Mouse (Mus musculus): ENCODE measurements around the gene Caprin2.
"Not testable (repeated sequence)": the region's sequence is repeated elsewhere in the genome, so short reads cannot be mapped to it uniquely, and the experiment has no call there.

Caprin2 gene

DNA sequence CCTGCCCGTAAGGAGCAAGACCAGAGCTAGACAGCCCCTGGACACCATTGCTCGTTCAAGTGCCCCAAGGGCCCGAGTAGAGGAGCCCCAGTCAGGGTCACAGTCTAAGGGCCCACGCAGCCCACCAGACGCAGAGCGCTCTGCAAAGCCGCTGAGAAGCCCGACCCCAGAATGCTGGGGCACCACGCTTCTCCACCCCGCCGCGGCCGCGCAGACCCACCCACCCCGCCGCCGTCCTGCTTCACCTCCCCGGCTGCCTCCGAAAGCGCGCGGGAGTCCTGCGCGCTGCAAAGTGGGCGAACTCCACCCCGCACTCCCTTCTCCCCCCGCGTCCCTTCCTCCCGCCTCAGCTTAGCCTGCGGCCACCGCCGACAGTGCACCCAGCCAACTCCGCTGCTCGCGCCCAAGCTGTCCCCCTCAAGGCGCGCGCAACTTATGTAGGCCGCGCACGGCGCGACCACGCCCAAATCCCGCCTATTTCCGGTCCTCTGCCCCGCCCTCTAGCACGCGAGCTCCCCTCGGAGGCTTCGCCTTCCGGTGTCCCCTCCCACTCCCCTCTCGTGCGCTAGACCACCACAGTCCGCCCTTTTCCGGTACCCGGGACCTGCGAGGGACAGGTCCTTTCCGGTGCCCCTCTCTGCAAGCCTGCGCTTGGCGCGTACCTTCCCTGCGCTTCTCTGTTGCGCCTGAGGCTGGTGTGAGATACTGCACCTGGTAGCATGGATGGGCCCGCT lies at the start of gene Caprin2:
Gene Caprin2, minus strand, starts transcription at position 465 of the 734 bp plus-strand sequence.
- peak; percentile 73 to 83 for DNase-seq (ENCODE audit: low spot score in 2 of 2)

DNA sequence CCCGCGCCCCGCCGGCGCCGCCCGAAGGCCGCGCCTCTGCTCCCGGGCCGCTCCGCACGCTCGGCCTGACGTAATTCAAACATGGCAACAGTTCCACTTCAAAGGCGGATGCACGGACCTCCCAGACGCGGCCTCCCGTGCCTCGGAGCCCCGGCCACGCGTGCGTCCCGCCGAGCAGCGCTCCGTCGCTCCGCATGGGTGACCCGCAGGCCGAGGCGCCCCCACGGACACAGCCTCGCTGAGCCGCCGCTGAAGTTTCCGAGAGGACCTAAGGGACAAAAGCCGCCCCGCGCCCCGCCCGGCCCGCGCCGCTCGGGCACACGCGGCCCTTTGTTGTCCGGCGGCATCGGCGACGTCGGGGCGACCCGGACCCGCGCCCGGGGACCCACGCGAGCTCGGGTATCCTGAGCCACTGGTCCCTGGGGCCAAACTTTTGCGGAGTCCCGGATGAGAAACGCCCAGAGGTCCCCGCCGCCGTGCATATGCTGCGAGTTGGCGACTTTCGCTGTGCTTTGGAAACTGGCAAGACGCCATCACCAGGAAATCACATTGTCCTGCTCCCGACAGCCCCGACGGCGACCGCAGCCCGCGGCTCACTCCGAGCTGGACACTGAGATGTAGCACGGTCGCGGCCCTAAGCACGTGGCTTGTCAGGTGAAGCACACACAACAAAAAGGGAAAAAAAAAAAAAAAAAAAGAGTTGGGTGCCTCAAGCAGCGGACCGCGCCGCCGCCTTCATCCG lies 48.9 kb upstream of the Caprin2 start:
- DNase-seq (ENCODE audit: low spot score in 2 of 2), result peak; percentile 4 to 9

DNA sequence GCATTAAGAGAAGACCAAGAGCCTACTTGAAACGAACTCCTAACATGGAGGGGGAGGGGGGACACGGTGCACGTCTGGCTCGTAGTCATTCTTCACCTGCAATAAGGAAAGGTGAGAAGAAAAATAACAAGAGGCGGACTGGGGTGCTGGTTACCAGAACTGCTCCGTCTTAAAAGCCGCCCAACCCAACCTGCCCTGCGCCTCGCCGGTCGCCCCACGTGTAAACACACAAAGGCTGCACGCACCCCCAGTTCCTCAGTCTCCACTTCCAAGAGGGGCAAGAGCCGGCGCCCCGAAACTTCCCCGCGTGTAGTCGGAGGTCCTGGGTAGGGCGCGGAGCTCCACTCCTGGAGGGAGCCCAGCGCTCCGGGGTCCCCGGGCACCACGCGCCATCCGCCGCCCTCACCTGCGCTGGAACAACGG lies 48.3 kb upstream of the Caprin2 start:
- DNase-seq (ENCODE audit: low spot score in 2 of 2), result no peak

DNA sequence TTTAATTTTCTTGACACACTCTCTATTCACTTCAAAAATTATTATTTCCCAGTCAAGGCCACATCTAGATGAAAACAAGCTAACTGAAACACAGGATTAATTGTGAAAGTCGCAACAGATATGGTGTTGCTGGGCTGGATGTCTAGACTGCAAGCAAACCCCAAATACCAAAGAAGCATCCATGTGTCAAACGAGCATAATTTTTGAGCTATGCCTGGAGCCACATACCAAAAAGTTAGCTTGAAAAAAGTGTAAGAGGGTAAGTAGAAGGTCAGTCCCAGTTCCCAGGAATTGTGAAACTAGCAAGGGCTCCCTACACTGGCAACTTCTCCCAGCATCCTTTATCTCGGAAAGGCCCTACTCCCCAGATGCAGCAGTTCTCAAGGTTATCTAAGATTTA lies 47.7 kb upstream of the Caprin2 start:
- DNase-seq (ENCODE audit: low spot score in 2 of 2), result no peak

DNA sequence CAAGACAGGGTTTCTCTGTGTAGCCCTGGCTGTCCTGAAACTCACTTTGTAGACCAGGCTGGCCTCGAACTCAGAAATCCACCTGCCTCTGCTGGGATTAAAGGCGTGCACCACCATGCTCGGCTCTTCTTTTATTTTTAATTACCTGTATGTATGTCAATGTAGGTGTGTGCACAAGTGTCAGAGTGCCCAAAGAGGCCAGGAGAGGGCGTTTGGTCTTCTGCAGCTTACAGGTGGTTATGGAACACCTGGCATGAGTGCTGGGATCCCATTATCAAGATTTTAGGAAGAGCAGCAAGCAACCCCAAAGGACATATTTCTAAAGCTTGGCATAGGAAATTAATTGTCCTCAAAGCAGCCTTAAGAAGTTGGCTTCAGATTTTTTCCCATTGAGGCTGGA lies 46.4 kb upstream of the Caprin2 start:
- no peak for DNase-seq (ENCODE audit: low spot score in 2 of 2)

DNA sequence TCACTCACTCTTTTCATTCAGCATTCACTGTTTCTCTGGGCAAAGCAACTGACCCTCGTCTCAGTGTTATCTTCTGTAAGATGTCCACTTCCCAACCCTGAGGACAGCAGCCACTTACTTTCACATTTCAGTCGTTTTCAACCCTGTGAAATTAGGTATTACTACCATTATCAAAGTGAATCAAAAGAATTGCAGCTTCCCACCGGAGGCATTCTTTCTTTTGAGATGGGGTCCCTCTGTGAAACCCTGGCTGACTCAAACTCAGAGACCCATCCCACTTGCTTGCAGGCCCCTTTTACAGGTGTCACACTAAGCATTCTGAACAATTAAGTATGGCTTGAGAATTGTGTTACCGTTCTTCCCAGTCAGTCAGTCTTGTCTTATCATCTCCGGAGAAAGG lies 45.8 kb upstream of the Caprin2 start:
- DNase-seq (ENCODE audit: low spot score in 2 of 2), result no peak

DNA sequence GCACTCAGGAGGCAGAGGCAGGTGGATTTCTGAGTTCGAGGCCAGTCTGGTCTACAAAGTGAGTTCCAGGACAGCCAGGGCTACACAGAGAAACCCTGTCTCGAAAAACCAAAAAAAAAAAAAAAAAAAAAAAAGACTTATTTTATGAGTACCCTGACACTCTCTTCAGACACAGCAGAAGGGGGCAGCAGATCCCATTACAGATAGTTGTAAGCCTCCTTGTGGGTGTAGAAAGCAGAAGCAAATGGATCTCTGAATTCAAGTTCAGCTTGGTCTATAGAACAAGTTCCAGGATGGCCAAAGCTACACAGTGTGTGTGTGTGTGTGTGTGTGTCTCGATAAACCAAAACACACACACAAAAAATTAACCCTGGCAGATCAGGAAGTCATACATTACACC lies 44.3 kb upstream of the Caprin2 start:
- DNase-seq (ENCODE audit: low spot score in 2 of 2), result not testable (repeated sequence)

DNA sequence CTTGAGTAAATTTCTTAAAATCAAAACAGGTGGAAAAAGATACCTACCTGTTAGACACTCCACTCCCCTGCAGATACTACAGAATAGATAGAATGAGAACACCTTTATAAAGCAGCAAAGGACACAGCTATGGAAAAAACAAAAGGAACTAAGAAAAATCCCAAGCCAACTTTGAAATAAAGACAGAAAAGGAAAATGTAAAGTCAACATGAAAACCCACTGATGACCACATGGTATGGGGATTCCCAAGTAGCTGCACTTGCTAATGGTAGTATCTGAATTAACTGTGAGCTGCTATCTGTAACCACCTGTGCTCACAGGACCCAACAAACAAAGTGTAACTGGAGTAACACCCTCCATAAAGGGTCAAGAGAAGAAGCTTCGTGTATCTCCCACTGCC lies 41.7 kb upstream of the Caprin2 start:
- DNase-seq (ENCODE audit: low spot score in 2 of 2), result no peak

DNA sequence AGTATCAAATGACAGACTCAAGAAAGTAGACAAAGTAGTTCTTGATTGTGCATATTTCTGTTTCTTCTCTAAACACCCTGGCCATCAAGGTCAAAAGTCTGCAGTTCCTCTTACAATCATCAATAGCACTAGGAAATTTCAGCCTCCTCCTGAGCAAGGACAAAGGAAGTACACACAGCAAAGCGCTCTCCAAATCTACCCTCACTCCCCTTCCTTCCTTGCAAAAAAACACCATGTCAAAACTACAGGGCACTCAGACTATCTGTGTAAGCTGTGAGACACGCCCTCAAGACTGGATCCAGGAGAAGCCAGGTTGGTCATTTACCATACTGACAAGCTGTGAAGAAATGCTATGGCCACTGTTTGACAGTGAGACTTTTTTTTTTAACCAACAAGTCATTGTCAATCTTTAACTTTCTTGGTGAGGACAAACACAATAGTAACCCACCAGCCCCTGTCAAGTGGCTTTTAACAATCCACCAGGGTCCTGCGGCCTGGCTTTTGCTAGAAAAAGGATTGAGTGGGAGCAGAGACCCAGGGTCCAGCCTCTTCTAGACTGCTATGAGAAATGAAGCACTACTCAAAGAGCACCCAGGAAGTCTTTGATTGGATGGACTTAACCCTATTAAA lies 39.0 kb upstream of the Caprin2 start:
- no peak for DNase-seq (ENCODE audit: low spot score in 2 of 2)

DNA sequence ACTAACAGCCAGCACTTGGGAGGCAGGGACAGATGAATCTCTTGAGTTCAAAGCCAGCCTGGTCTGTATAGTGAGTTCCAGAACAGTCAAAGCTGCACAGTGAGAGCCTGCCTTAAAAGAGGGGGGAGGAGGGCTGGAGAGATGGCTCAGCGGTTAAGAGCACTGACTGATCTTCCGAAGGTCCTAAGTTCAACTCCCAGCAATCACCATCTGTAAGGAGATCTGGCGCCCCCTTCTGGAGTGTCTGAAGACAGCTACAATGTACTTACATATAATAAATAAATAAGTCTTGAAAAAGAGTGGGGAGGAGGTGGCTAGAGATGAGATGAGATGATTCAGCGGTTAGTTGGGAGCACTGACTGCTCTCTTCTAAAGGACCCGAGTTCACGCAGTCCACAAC lies 35.2 kb upstream of the Caprin2 start:
- DNase-seq (ENCODE audit: low spot score in 2 of 2), result no peak

DNA sequence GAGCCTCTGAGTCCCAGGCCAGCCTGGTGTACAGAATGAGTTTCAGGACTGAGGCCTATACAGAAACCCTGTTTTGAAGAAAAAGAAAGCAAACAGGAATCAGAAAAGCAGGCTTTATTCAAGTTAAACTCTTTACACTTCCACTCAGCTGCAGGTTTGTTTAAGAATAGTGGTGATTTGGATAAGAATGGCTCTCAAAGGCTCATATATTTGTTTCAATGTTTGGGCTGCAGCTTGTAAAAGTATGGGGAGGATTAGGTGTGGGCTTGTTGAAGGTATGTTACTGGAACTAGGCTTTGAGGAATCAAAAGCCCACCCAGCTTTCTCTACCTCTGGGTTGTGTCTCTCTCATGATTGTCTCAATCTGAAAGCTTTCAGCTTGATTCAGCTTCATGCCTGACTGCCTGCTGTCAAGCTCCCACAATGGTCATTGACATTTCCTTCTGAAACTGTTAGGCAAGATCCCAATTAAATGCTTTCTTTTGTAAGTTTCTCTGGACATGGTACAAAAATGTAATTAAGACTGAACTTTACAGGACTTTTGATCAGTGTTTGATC lies 22.9 kb upstream of the Caprin2 start:
- no peak for DNase-seq (ENCODE audit: low spot score in 2 of 2)

DNA sequence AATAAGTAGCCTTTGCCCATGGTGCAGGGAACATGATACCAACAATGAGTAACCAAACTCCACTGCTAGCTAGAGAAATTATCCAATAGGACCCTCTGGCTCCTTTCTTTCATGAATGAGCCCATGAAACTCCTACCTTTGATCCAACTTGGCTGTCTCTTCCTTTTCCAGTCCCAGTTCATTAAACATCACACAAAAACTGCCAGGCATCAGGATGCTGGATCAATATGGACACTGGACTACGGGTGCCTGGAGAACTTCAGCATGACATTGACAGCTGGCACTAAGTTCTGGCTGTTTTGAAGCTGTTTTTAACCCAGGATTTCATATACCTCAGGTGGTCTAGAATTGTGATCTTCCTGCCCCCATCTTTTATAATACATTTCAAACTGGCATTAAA lies 21.6 kb upstream of the Caprin2 start:
- no peak for DNase-seq (ENCODE audit: low spot score in 2 of 2)

DNA sequence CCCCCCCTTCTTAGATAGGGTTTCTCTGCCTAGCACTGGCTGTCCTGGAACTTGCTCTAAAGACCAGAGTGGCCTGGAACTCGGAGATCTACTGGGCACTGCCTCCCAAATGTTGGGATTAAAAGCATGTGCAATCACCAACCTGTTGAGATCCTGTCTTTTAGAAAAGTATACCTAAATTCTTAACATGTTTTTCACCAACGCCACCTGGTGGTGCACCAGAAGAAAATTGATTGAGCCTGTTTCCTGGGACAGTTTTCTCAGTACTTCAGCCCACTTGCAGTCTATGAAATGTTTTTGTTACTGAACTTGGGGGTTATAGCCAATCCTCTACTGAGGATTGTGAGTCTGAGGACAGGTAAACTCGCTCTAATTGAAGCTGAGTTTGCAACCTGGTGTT lies 20.8 kb upstream of the Caprin2 start:
- DNase-seq (ENCODE audit: low spot score in 2 of 2), result no peak

DNA sequence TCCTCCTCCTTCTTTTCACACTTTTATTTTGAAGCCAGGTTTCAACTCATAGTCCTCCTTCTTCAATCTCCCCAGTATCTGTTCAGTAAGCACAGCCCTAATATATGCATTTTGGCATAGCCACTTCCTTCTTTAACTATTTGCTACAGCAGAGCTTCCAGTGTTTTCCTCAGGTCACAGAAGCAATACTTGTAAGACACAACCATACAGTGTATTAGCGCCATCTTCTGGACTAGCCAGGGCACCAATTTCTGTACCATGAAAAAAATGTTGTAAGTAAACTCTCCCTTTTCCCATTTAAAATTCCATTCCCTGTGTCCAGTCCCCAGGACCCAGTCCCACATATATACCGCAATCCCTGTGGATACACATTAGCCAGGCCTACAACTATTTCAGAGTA lies 17.9 kb upstream of the Caprin2 start:
- peak; percentile 8 to 14 for DNase-seq (ENCODE audit: low spot score in 2 of 2)

DNA sequence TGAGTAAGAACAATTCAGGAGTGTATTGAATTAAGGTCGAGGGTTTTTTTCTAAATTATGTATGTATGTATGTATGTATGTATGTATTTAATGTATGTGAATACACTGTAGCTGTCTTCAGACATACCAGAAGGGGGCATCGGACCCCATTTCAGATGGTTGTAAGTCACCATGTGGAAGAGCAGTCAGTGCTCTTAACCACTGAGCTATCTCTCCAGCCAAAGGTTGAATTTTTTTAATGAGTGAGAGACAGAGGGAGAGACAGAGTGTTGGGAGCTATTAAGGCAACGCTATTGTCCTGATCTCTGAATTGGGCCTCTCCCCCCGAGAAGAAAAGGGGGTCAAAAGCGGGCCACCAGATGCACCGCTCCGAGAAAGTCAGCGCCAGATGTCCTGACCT lies 15.9 kb upstream of the Caprin2 start:
- not testable (repeated sequence) for DNase-seq (ENCODE audit: low spot score in 2 of 2)

DNA sequence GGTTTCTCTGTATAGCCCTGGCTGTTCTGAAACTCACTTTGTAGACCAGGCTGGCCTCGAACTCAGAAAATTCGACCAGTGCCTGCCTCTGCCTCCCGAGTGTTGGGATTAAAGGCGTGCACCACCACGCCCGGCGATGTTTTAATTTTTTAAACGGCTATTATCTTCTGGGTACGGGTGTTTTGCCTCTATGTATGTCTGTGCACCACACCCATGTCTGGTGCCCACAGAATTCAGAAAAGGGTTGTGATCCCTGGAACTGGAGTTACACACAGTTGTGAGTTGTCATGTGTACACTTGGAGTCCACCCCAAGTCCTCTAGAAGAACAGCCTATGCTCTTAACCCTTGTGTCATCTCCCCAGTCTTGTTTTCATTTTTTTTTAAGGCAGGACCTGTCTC lies 10.9 kb upstream of the Caprin2 start:
- no peak for DNase-seq (ENCODE audit: low spot score in 2 of 2)

DNA sequence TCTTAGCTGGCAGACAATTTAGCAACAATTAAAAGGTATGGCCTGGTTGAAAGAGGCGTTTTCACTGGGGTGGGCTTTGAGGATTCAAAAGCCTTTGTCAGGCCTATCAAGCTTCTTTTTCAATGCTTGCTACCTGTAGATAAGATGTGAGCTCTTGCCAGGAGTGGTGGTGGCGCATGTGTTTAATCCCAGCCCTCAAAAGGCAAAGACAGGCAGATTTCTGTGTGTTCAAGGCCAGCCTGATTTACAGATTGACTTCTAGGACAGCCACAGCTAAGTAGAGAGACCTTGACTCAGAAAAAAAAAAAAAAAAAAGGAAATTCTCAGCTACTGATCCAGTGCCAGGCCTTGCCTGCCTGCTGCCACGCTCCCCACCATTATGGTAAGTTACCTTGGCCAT lies 6.7 kb upstream of the Caprin2 start:
- DNase-seq (ENCODE audit: low spot score in 2 of 2), result no peak

DNA sequence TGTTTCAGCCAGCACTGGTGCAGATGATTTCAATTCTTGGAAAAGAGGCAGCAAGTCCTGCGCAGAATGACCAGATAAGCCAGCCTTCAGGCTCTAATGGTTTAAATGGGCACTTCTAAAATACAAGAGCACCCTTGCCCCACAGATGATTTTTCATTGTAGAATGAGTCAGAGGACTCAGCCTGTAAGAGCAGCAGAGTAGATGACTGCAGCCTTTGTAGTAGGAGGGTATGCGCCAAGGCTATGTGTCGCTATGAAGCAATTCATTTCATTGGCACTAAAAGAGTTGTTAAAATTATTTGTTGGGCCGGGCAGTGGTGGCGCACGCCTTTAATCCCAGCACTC lies 442 bp upstream of the Caprin2 start:
- DNase-seq (ENCODE audit: low spot score in 2 of 2), result no peak

DNA sequence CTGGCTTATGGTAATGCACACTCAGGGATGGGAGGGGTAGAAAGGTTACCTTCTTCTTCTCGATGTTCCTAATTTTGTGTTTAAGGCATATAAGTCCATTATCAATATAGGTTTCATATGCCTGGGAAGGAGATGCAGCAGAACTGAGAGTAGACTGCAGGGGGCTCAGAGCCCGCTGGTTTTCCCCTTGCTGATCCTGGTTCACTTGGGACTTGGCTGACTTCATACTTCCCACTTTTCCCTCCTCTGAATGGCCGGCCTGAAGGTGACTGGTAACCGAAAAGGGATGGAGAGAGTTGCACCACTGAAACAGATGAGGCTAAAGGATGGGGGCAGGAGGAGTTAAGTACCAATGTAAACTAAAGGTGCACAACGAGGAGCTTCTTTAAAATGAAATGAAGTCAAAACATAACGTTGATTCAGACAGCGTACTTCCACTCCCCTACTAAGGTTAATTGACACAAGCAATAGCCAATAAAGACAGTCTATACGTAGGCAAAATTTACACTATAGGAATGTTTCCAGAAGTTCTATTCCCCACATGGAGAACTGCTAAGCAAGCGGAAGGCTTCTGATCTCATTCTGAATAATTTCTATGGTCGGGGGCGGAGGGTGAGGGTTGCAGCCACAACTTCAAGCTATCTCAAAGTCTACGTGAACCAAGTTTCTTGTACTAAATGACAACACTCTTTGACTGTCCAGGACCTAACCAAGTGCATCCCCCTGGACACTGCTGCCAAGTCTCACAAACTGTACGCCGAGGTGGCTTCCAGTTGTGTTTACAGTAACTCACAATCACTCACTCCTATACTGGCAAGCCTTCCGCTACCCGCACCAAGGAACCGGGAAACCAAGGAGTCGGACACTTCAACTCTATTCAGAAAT lies 907 bp downstream of the Caprin2 start:
- DNase-seq (ENCODE audit: low spot score in 2 of 2), result no peak

DNA sequence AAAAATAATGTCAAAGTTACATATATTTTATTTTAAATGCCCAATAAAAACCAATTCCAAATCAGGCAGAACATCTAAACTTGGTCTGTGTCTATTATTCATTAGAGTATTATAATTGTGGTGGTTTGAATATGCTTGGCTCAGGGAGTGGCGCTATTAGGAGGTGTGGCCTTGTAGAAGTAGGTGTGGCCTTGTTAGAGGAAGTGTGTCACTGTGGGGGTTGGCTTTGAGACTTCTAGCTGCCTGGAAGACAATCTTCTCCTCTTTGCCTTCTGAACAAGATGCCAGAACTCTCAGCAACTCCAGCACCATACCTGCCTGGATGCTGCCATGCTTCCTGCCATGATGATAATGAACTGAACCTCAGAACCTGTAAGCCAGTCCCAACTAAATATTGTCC lies 22.1 kb downstream of the Caprin2 start:
- DNase-seq (ENCODE audit: low spot score in 2 of 2), result no peak

DNA sequence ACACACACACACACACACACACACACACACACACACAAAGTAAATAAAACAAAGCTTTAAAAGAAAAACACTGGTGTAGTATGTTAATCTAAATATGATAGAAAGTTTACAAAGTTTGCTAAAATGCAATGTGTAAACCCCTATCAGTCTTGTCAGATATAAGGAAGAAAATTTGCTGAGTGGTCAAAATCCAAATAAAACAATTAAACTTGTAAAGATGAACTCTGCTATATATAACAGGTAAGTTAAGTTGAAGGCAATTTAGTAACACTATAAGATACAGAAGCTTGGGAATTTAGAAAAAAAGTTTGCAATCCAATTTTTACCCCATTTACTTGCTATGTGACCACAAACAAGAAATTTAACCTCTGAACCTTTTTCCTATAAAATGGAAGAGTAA lies 50.4 kb downstream of the Caprin2 start:
- DNase-seq (ENCODE audit: low spot score in 2 of 2), result no peak

DNA sequence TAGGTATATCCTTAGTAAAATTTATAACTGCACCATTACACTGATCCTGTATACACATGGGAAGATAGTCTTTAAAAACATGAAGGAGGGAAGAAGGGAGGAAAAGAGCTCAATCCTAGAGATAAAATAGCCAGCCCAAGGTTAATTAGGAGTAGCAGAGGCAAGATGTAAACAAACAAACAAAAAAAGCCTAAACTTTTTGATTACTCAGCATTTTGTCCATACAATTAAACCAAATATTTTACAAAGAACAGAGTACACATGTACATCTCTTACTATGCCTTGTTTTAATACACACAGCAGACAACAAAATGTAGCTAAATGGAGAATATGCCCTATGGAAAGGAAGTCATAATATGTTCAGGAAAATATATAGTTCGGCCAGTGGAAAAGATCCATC lies 54.3 kb downstream of the Caprin2 start:
- DNase-seq (ENCODE audit: low spot score in 2 of 2), result no peak

Measured in frontal cortex, postnatal 25 days (tissue).